Mouse (Mus musculus): ENCODE results near the gene Gm20388.
A peak's percentile ranks its signal among the peaks of the same experiment; 100 is the strongest.

The Gm20388 gene

GRCm38 (mm10) chr8:121188994-121189393 is 1278.4 kb downstream of the Gm20388 start:
- no peak for DNase-seq (ENCODE audit: extremely low spot score)

- DNase-seq (ENCODE audit: extremely low spot score) = no peak
Measured at GRCm38 (mm10) chr8:121192451-121192850, 1281.8 kb downstream of the Gm20388 start.

GRCm38 (mm10) chr8:121195970-121196369 is 1285.3 kb downstream of the Gm20388 start:
- DNase-seq (ENCODE audit: extremely low spot score) = no peak

DNA sequence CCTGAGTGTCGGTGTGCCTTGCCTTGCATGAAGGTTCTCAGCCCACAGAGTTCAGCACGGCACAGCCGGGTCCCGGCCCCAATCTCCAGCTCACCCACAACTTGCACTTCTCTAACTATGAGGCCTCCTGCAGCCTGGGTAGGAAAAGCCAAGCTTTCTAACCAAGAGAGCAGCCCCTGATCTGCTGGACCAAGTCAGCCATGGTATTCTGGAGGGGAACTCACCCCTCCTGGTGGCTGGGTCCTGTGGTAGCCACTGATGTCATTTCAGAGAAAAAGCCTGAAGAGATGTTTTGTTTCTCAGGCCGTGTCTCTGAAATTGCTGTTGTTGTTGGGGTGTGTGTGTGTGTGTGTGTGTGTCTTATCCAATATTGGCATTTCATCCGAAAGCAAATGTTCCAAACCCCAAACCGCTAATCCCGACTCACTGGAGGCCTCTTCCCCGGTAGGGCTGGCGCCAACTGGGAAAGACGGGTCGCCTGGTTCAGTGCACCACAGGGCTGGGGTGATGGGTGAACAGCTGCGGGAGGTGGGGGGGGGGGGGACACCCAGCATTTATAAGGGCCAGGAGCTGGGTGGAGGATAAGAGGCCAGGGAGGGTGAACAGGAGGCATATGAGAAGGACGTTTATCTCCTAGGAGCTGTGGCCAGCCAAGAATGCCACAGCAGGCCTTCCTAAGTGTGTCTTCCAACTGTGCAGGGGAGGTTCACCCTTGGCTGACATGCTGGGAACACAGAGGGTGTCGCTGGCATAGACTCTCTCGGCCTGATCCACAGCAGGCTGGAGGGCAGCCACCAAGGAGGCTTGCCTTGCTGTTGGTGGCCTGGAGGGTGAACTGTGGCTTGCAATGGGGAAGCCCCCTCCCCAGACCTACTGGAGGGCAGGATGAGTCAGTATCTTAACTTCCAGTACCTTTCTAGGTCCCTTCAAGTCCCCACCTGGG is 1286.4 kb downstream of the Gm20388 start:
- no peak for DNase-seq (ENCODE audit: extremely low spot score)

GRCm38 (mm10) chr8:121200069-121200468 is 1289.4 kb downstream of the Gm20388 start:
- no peak for DNase-seq (ENCODE audit: extremely low spot score)

- no peak for DNase-seq (ENCODE audit: extremely low spot score)
Measured at GRCm38 (mm10) chr8:121200979-121201378, 1290.3 kb downstream of the Gm20388 start.

GRCm38 (mm10) chr8:121201651-121202050 is 1291.0 kb downstream of the Gm20388 start:
- no peak for DNase-seq (ENCODE audit: extremely low spot score)

DNA sequence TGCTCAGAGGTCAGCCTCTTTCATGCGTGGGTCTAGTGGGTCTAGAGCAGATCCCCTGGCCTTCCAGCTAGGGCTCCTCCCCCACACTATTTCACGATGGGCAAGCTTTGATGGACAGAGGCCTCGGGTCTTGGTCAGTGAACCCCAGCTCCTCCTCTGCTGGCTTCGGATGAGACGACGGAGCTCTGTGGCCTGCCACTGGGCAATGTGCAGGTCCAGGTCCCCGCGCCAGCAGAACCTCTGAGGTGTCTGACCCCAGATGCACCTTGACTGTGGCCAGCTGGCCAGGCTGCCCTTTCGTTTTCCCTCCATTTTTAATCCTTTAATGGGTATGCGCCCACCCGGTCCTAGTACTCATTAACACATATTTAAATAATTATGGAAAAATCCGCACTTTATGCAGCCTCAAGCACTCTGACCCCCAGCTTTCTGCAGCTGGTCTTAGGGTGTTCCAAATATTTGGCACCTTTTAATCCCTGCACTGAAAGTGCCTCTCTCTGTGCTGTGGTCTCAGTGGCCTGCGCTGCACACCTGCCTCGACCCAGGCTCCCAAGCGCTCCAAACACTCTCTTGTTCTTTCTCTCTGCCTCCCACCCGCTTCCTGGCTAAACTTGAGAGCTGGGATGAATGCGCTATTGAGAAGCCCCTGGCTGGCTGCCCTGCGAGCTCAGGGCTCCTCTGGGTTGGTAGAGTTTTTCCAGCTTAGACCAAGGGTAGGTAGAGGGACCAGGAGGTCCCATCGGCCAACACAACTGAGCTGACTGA is 1293.2 kb downstream of the Gm20388 start:
- DNase-seq (ENCODE audit: extremely low spot score) = no peak

DNA sequence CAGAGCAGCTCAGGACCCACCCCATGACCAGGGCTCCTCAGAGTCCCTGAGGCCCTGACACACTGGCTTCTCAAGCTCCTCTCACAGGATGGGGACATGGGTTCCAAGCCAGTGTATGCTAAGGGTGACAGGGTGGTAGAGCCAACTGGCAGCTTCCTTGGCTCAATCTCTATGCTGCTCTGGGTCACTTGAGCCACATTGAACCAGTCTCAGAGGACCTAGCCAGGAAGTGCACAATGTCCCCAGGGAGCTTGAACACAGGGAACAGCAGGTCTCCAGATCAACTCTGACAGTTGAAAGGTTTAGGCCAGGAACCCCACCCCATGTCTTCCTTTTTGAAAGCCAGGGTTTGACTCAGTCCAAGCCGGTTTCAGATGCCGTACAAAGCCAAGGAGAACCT is 1296.5 kb downstream of the Gm20388 start:
- DNase-seq (ENCODE audit: extremely low spot score) = no peak

- no peak for DNase-seq (ENCODE audit: extremely low spot score)
Measured at GRCm38 (mm10) chr8:121210627-121211026, 1300.0 kb downstream of the Gm20388 start.

DNA sequence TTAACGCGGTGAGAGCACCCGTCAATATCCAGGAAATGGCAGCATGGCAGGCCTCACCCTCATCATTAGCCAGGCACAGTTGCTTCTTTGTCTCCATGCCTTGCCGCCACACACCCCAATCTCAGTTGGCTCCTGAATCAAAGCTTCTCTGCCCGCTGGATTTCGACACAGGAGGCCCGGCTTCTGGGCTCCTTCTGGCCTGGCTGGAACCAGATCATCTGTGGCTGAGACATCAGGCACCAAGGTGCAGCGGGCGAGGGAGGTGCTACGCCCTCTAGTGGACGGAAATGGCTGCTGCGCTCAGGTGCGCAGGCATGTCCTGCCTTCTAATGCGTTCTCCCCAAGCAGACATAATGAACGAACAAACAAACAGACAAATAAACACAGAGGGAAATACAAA is 1302.6 kb downstream of the Gm20388 start:
- peak; percentile 35 for DNase-seq (ENCODE audit: extremely low spot score)

GRCm38 (mm10) chr8:121213651-121214050 is 1303.0 kb downstream of the Gm20388 start:
- no peak for DNase-seq (ENCODE audit: extremely low spot score)

DNA sequence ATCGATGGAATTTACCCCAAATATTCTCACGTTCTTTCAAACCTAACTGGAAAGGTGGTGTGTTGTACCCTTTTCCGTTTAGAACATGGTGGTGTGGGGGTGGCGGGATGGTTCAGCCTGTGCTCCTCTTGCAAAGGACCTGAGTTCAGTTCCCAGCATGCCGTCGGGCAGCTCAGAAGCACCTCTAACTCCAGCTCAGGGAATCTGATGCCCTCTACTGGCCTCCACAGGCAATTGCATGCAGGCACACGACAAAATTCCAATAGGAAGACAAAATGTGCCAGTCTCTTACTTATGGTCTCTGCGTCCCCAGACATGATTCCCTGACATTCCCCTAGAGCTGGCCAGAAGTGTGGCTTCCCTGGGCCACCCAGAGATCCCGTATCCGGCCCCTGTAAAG is 1304.3 kb downstream of the Gm20388 start:
- DNase-seq (ENCODE audit: extremely low spot score) = no peak

DNA sequence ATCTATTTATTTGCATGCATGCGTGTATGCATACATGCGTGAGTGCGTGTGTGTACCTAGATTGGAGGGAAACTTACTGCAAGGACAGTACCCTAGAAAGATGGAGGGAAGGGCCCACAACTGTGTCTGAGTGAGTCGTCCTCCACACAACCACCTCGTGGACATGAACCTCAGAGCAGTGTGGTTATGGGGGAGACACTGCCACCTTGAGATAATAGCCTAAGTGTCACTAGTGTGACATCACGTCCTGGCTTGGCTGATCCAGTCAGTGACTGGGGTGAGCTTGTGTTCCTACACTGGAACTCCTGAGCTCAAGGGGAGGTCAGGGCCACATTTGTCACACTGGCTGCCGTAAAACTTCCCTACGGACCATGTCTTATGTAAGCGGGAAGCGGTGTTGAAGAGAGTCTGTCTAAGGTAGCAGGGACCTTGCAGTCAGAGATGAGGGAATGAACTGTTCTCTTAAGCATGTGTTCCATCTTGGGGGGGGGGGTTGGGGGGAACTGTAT is 1305.9 kb downstream of the Gm20388 start:
- no peak for DNase-seq (ENCODE audit: extremely low spot score)

GRCm38 (mm10) chr8:121218486-121218885 is 1307.8 kb downstream of the Gm20388 start:
- DNase-seq (ENCODE audit: extremely low spot score) = no peak

- peak; percentile 53 for DNase-seq (ENCODE audit: extremely low spot score)
Measured at GRCm38 (mm10) chr8:121220103-121220899, 1309.7 kb downstream of the Gm20388 start.

- DNase-seq (ENCODE audit: extremely low spot score) = no peak
Measured at GRCm38 (mm10) chr8:121224709-121225108, 1314.1 kb downstream of the Gm20388 start.

DNA sequence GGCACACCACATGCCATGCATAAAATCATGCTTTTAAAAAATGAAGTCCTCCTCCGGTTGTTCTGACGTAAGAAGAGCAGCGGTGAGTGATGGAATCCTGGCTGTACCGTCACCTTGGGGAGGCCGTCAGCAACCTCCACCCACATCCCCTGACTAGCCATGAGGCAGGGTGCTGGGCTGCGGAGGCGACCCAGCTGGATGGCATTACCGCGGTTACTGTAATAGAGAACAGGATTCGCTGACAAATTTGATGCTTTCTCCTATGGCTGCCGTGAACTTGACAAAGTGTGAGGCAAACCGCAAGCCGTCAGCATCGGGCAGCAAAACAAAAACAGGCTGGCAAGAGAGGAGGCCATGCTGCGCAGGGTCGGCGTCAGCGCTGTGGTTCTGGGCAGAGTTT is 1317.1 kb downstream of the Gm20388 start:
- no peak for DNase-seq (ENCODE audit: extremely low spot score)

GRCm38 (mm10) chr8:121228892-121229291 is 1318.3 kb downstream of the Gm20388 start:
- no peak for DNase-seq (ENCODE audit: extremely low spot score)

DNA sequence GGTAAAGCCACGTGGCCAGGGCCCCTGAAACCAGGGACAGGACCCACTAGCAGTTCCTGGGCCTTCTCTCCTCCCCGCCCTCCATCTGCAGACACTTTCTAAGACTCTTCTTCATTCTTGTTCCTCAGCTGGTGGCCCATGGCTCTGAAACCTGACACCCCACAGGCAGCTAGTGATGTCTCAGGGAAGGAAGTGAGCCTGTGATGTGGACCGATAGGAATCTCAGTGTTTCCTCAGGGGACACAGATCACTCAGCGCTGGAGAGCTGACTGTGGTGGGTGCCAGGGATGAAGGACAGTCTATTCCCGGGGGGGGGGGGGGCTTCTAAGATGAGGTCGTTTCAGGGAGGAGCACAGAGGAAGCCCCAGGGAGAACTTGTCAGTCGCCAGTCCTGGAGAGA is 1318.9 kb downstream of the Gm20388 start:
- peak; percentile 43 for DNase-seq (ENCODE audit: extremely low spot score)

DNA sequence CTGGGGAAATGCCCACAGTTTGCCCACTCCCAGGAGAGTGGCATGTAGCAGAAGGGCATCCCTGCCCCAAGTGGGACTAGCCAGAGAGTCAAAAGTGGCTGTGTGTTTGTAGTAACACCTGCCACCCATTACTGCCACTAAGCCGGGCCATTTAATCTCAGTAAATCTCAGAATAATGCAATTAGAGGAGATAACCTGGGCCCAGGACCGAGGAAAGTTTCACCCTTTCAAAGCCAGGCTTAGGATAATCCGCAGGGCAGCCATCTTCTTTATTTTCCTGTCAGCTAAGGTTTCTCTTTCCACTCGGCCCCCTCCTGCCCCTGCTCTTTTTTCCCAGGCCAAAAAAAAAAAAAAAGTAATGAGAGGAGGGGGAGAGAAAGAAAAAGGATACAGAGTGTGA is 1322.6 kb downstream of the Gm20388 start:
- no peak for DNase-seq (ENCODE audit: extremely low spot score)

- DNase-seq (ENCODE audit: extremely low spot score) = no peak
Measured at GRCm38 (mm10) chr8:121234915-121235314, 1324.3 kb downstream of the Gm20388 start.

Measured in embryo, embryonic 9.5 days (tissue).